Mouse (Mus musculus): ENCODE results near the gene 1700024P04Rik. TPM values are rescaled to one million over a fixed set of nuclear protein-coding genes. Genes with fewer than 3 reads are reported as not detected.

1700024P04Rik gene
- not detected in 2 replicates for polyA plus RNA-seq (2015; fragmentation: Nextera tagmentation; extraction: Ambion mirVana)

- no peak within 1 kb of the TSS for H3K4me3 ChIP-seq
- no peaks in the 10 kb centered on the region for H3K4me1 ChIP-seq
- no peaks in the 10 kb centered on the region for H3K27me3 ChIP-seq
- H3K27ac ChIP-seq = no peak within 1 kb of the TSS
- no peaks in the 10 kb centered on the region for H3K36me3 ChIP-seq (ENCODE audit: poor library complexity, severe bottlenecking)
- no peak for ATAC-seq
- H3K9ac ChIP-seq = no peak within 1 kb of the TSS
- WGBS = 79% methylated on average over 2 of the region's 2 CpGs
- H3K4me2 ChIP-seq = no peak within 1 kb of the TSS
- H3K9me3 ChIP-seq (replicated peaks) = no peaks in the 10 kb centered on the region
These were observed at the start of gene 1700024P04Rik for GRCm38 (mm10) chr13:98984465-98984864. TSS of gene 1700024P04Rik (minus strand) at chr13:98984565.

GRCm38 (mm10) chr13:99031223-99032216 is 47.2 kb upstream of the 1700024P04Rik start:
- ATAC-seq = no peak

GRCm38 (mm10) chr13:99030579-99031200 is 46.3 kb upstream of the 1700024P04Rik start:
- Histone ChIP-seq H3K4me1 (peaks cover 34% of the 10 kb centered on the region), H3K4me3 (no peak overlapping the region), H3K9me3 (replicated peaks) (no peaks in the 10 kb centered on the region), H3K4me2 (peak overlapping the region; percentile 17; the same call in 1 of the 2 replicates), H3K27ac (0 out of 2 replicates have a peak overlapping the region, but pooled peaks have one; percentile 2), H3K9ac (no peak overlapping the region), H3K27me3 (no peaks in the 10 kb centered on the region), H3K36me3 (ENCODE audit: poor library complexity, severe bottlenecking) (no peaks in the 10 kb centered on the region)
- WGBS = 25% methylated on average over 15 of the region's 15 CpGs
- ATAC-seq = no peak

More at GRCm38 (mm10) chr13:99031223-99032216, 47.2 kb upstream of the 1700024P04Rik start:
- Histone ChIP-seq H3K4me3 (no peak overlapping the region), H3K4me2 (peak overlapping the region; percentile 5; the same call in 1 of the 2 replicates), H3K4me1 (peaks cover 34% of the 10 kb centered on the region), H3K9me3 (replicated peaks) (no peaks in the 10 kb centered on the region), H3K27me3 (no peaks in the 10 kb centered on the region), H3K36me3 (ENCODE audit: poor library complexity, severe bottlenecking) (no peaks in the 10 kb centered on the region), H3K27ac (no peak overlapping the region), H3K9ac (no peak overlapping the region)
- WGBS = 49% methylated on average over 11 of the region's 11 CpGs

GRCm38 (mm10) chr13:99025268-99025667 is 40.9 kb upstream of the 1700024P04Rik start:
- no peaks in the 10 kb centered on the region for H3K36me3 ChIP-seq (ENCODE audit: poor library complexity, severe bottlenecking)
- H3K27me3 ChIP-seq = no peaks in the 10 kb centered on the region
- H3K4me3 ChIP-seq = no peak overlapping the region
- H3K4me1 ChIP-seq = peaks cover 14% of the 10 kb centered on the region
- ATAC-seq = no peak
- no peaks in the 10 kb centered on the region for H3K9me3 ChIP-seq (replicated peaks)
- no peak overlapping the region for H3K4me2 ChIP-seq
- no peak overlapping the region for H3K9ac ChIP-seq
- H3K27ac ChIP-seq = no peak overlapping the region
- 86% methylated on average over 5 of the region's 5 CpGs for WGBS

- Histone ChIP-seq H3K4me1 (no peaks in the 10 kb centered on the region), H3K9me3 (replicated peaks) (no peaks in the 10 kb centered on the region), H3K36me3 (ENCODE audit: poor library complexity, severe bottlenecking) (no peaks in the 10 kb centered on the region), H3K4me2 (no peak overlapping the region), H3K4me3 (no peak overlapping the region), H3K27ac (no peak overlapping the region), H3K9ac (no peak overlapping the region), H3K27me3 (no peaks in the 10 kb centered on the region)
- no peak for ATAC-seq
- WGBS = 86% methylated on average over 7 of the region's 7 CpGs
These were observed 37.7 kb upstream of the 1700024P04Rik start for GRCm38 (mm10) chr13:99022036-99022435.

- WGBS = 72% methylated on average over 6 of the region's 6 CpGs
- Histone ChIP-seq H3K4me2 (no peak overlapping the region), H3K9ac (no peak overlapping the region), H3K4me1 (no peaks in the 10 kb centered on the region), H3K9me3 (replicated peaks) (no peaks in the 10 kb centered on the region), H3K27ac (no peak overlapping the region), H3K27me3 (no peaks in the 10 kb centered on the region), H3K36me3 (ENCODE audit: poor library complexity, severe bottlenecking) (no peaks in the 10 kb centered on the region), H3K4me3 (no peak overlapping the region)
- no peak for ATAC-seq
These were observed 36.8 kb upstream of the 1700024P04Rik start for GRCm38 (mm10) chr13:99021181-99021580.

GRCm38 (mm10) chr13:99019831-99020669 is 35.7 kb upstream of the 1700024P04Rik start:
- H3K4me1 ChIP-seq = no peaks in the 10 kb centered on the region
- H3K4me3 ChIP-seq = no peak overlapping the region
- no peak overlapping the region for H3K27ac ChIP-seq
- no peak overlapping the region for H3K9ac ChIP-seq
- WGBS = 92% methylated on average over 11 of the region's 11 CpGs
- no peaks in the 10 kb centered on the region for H3K9me3 ChIP-seq (replicated peaks)
- H3K27me3 ChIP-seq = no peaks in the 10 kb centered on the region
- H3K4me2 ChIP-seq = no peak overlapping the region
- no peaks in the 10 kb centered on the region for H3K36me3 ChIP-seq (ENCODE audit: poor library complexity, severe bottlenecking)
- ATAC-seq = no peak

- Histone ChIP-seq H3K36me3 (ENCODE audit: poor library complexity, severe bottlenecking) (no peaks in the 10 kb centered on the region), H3K4me1 (no peaks in the 10 kb centered on the region), H3K9ac (no peak overlapping the region), H3K4me3 (no peak overlapping the region), H3K27ac (no peak overlapping the region), H3K9me3 (replicated peaks) (no peaks in the 10 kb centered on the region), H3K27me3 (no peaks in the 10 kb centered on the region), H3K4me2 (no peak overlapping the region)
- WGBS = 59% methylated on average over 15 of the region's 15 CpGs
- ATAC-seq = 0 out of 2 replicates have a peak, but pooled peaks have one; percentile 53
These were observed 34.3 kb upstream of the 1700024P04Rik start for GRCm38 (mm10) chr13:99018526-99019201.

GRCm38 (mm10) chr13:99016696-99017095 is 32.3 kb upstream of the 1700024P04Rik start:
- 77% methylated on average over 4 of the region's 4 CpGs for WGBS
- H3K4me3 ChIP-seq = no peak overlapping the region

GRCm38 (mm10) chr13:99012891-99013290 is 28.5 kb upstream of the 1700024P04Rik start:
- H3K9ac ChIP-seq = no peak overlapping the region
- no peak overlapping the region for H3K4me3 ChIP-seq
- no peaks in the 10 kb centered on the region for H3K27me3 ChIP-seq
- H3K4me2 ChIP-seq = no peak overlapping the region
- no peak for ATAC-seq
- H3K27ac ChIP-seq = no peak overlapping the region
- H3K36me3 ChIP-seq (ENCODE audit: poor library complexity, severe bottlenecking) = no peaks in the 10 kb centered on the region
- H3K4me1 ChIP-seq = no peaks in the 10 kb centered on the region
- 82% methylated on average over 5 of the region's 5 CpGs for WGBS
- no peaks in the 10 kb centered on the region for H3K9me3 ChIP-seq (replicated peaks)

More at GRCm38 (mm10) chr13:99016696-99017095, 32.3 kb upstream of the 1700024P04Rik start:
- ATAC-seq = no peak
- Histone ChIP-seq H3K27ac (no peak overlapping the region), H3K36me3 (ENCODE audit: poor library complexity, severe bottlenecking) (no peaks in the 10 kb centered on the region), H3K4me2 (no peak overlapping the region), H3K27me3 (no peaks in the 10 kb centered on the region), H3K9ac (no peak overlapping the region), H3K4me1 (no peaks in the 10 kb centered on the region), H3K9me3 (replicated peaks) (no peaks in the 10 kb centered on the region)

GRCm38 (mm10) chr13:99008013-99008412 is 23.6 kb upstream of the 1700024P04Rik start:
- H3K9ac ChIP-seq = no peak overlapping the region
- no peak overlapping the region for H3K4me3 ChIP-seq
- WGBS = 94% methylated on average over 5 of the region's 5 CpGs
- no peaks in the 10 kb centered on the region for H3K4me1 ChIP-seq
- no peak for ATAC-seq
- H3K27me3 ChIP-seq = no peaks in the 10 kb centered on the region
- H3K9me3 ChIP-seq (replicated peaks) = peaks cover 14% of the 10 kb centered on the region
- no peak overlapping the region for H3K27ac ChIP-seq
- H3K36me3 ChIP-seq (ENCODE audit: poor library complexity, severe bottlenecking) = no peaks in the 10 kb centered on the region
- no peak overlapping the region for H3K4me2 ChIP-seq
